Mouse (Mus musculus): ENCODE measurements around the gene 4930469K13Rik. TPM values are rescaled to one million over a fixed set of nuclear protein-coding genes. Genes with fewer than 3 reads are reported as not detected.

Gene 4930469K13Rik
- polyA plus RNA-seq, 1 experiment from 2014 or later: not detected

DNA sequence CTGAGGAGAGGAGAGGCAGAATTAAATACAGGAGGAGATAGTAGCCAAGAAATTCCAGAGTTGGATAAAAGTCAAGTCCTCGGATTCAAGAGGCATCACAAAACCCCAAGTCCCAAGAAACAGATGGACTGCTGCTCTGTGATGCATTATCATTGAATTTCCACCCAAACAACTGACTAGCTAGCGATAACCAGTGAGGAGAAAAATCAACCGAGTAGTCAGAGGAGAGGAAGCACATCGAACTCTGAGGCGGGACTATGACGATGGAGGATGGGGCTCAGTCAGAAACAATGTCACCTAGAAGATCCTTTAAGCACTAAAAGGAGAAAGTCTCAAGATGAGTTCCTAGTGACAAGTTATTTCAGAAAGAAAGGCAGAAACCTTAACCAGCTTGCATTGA, 39.4 kb downstream of the 4930469K13Rik start:
- Histone ChIP-seq H3K4me1 (replicated peaks; ENCODE audit: control insufficient read depth, insufficient read depth) (no peaks in the 10 kb centered on the region), H3K27me3 (ENCODE audit: control insufficient read depth, insufficient read depth, low read length) (no peaks in the 10 kb centered on the region), H3K9me3 (ENCODE audit: control insufficient read depth, low read length) (no peaks in the 10 kb centered on the region), H3K4me2 (replicated peaks; ENCODE audit: low read depth) (no peak overlapping the region), H3K9ac (ENCODE audit: low read length) (no peak overlapping the region), H3K4me3 (ENCODE audit: low read depth, low read length) (no peak overlapping the region), H3K36me3 (ENCODE audit: control insufficient read depth, insufficient read depth, low read length) (no peaks in the 10 kb centered on the region), H3K27ac (replicated peaks) (no peak overlapping the region)
- no peak for TF ChIP-seq CTCF (IDR thresholded peaks at IDR 0.05; ENCODE audit: low read depth)
- TF ChIP-seq EP300 (optimal IDR thresholded peaks at IDR 0.05): no peak
- no peak for ATAC-seq (ENCODE audit: low FRiP score, low TSS enrichment)
- 82% methylated on average over 6 of the region's 6 CpGs for WGBS
- no peak for DNase-seq (ENCODE audit: low spot score)

DNA sequence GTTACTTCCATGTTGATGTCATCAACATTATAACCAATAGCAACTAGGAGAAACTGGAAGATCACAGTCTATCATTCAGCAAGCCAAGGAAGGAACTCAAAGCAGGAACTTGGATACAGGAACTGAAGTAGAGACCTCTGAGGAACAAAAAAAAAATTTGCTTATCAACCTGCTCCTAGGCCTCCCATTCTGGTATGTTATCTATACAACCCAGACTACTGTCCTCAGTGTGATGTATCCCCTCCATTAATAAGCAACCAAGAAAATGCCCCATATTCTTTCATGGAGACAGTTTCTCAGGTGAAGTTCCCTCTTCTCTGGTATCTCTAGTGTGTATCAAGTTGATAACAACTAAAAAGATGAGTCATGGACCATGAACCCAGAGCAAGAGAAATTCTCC, 40.0 kb downstream of the 4930469K13Rik start:
- ATAC-seq (ENCODE audit: low FRiP score, low TSS enrichment): no peak
- TF ChIP-seq EP300 (optimal IDR thresholded peaks at IDR 0.05): no peak
- TF ChIP-seq CTCF (IDR thresholded peaks at IDR 0.05; ENCODE audit: low read depth): no peak
- H3K27ac ChIP-seq (replicated peaks): no peak overlapping the region
- H3K27me3 ChIP-seq (ENCODE audit: control insufficient read depth, insufficient read depth, low read length): no peaks in the 10 kb centered on the region
- no peak overlapping the region for H3K4me2 ChIP-seq (replicated peaks; ENCODE audit: low read depth)
- no peak for DNase-seq (ENCODE audit: low spot score)
- no peaks in the 10 kb centered on the region for H3K36me3 ChIP-seq (ENCODE audit: control insufficient read depth, insufficient read depth, low read length)
- H3K9me3 ChIP-seq (ENCODE audit: control insufficient read depth, low read length): no peaks in the 10 kb centered on the region
- no peaks in the 10 kb centered on the region for H3K4me1 ChIP-seq (replicated peaks; ENCODE audit: control insufficient read depth, insufficient read depth)
- H3K4me3 ChIP-seq (ENCODE audit: low read depth, low read length): no peak overlapping the region
- H3K9ac ChIP-seq (ENCODE audit: low read length): no peak overlapping the region

DNA sequence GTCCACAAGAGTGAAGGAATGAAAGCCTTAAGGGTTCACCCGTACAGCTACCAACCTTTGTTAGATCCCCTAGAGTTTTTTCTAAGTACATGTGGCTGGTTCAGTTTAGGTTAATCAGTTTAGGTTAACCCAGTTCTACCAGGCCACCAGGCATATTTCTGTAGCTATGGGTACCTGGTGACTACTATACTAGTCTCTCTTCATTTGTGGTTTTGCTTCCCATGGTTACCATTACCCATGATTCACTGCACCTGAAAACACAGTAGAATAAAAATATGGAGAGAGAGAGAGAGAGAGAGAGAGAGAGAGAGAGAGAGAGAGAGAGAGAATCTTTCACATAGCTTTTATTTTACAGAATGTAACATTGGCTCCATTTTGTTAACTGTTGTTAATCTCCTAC, 41.6 kb downstream of the 4930469K13Rik start:
- DNase-seq (ENCODE audit: low spot score) (no peak), ATAC-seq (ENCODE audit: low FRiP score, low TSS enrichment) (no peak)
- Histone ChIP-seq H3K4me1 (replicated peaks; ENCODE audit: control insufficient read depth, insufficient read depth) (no peaks in the 10 kb centered on the region), H3K27me3 (ENCODE audit: control insufficient read depth, insufficient read depth, low read length) (no peaks in the 10 kb centered on the region), H3K4me2 (replicated peaks; ENCODE audit: low read depth) (no peak overlapping the region), H3K27ac (replicated peaks) (no peak overlapping the region), H3K9ac (ENCODE audit: low read length) (no peak overlapping the region), H3K4me3 (ENCODE audit: low read depth, low read length) (no peak overlapping the region), H3K36me3 (ENCODE audit: control insufficient read depth, insufficient read depth, low read length) (no peaks in the 10 kb centered on the region), H3K9me3 (ENCODE audit: control insufficient read depth, low read length) (no peaks in the 10 kb centered on the region)
- WGBS: 86% methylated on average over 1 of the region's 1 CpGs
- TF ChIP-seq EP300 (optimal IDR thresholded peaks at IDR 0.05): no peak
- no peak for TF ChIP-seq CTCF (IDR thresholded peaks at IDR 0.05; ENCODE audit: low read depth)

DNA sequence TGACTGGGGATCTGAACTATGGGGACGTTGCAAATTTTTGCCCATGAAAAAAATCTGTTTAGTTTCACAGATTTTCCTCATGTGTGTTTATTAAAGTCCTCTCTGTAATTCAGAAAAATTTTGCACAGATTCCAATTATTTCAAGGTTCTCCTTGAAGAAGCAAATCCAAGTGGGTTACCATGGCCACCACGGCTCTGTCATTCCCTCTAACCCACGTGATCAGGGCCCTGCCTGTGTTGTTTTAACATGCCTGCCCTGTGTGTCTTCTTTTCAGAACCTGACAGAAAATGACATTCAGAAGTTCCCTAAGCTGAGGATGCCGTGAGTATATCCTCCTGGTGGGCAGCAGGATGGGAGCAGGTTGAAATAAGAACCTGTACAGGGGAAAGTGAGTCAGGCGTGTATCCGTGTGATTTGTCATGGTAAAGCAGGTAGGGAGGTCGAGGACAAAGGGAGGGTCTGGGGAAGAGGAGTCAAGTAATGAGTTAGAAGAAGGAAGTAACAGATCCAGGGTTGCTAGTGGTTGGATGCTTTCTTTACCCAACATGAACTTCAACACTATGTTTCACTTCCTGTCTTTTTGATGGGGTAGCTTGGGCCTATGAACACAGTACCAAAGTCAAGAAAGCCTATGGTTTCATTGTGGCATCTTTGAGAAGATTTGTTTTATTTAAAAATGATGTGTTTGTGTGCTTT, 44.2 kb downstream of the 4930469K13Rik start:
- TF ChIP-seq EP300 (optimal IDR thresholded peaks at IDR 0.05) (no peak), CTCF (IDR thresholded peaks at IDR 0.05; ENCODE audit: low read depth) (no peak)
- Histone ChIP-seq H3K9ac (ENCODE audit: low read length) (no peak overlapping the region), H3K9me3 (ENCODE audit: control insufficient read depth, low read length) (no peaks in the 10 kb centered on the region), H3K4me3 (ENCODE audit: low read depth, low read length) (no peak overlapping the region), H3K27ac (replicated peaks) (no peak overlapping the region), H3K4me1 (replicated peaks; ENCODE audit: control insufficient read depth, insufficient read depth) (no peaks in the 10 kb centered on the region), H3K36me3 (ENCODE audit: control insufficient read depth, insufficient read depth, low read length) (no peaks in the 10 kb centered on the region), H3K4me2 (replicated peaks; ENCODE audit: low read depth) (no peak overlapping the region), H3K27me3 (ENCODE audit: control insufficient read depth, insufficient read depth, low read length) (no peaks in the 10 kb centered on the region)
- WGBS: 70% methylated on average over 7 of the region's 7 CpGs
- ATAC-seq (ENCODE audit: low FRiP score, low TSS enrichment) (no peak), DNase-seq (ENCODE audit: low spot score) (no peak)

DNA sequence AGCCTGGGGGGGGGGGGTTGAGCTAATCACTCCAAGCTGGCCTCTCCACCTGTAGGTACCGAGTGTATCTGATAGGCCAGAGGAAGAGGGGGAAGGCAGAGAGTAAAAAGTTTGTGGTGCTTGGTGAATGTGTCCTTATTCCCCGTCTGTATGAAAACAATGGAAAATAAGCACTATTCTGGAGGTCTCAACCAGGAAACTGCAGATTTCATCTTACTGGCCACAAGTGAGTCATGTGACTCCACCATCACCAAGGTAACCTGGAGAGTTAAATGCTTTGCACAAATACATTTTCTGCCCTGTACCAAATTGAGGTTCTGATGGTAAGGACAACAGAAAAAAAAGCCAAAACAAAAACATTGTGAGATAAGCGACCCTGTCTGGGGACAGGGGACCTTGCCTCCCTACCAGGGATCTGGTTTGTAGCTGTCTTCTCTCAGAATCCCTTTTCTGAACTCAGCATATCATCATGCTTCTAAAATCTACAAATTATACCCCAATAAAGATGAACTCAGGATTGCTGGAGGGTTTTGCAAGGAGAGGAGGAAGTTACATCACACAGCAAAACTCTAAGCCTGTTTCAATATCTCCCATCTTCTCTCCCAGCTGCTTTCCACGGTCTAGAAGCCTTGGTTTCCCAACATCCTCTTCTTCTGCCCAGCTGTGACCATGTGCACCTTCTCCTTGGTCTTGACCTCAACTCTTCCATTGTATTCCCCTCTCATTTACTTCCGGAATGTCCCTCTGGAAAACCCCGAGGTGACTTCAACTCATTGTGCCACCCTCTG, 45.1 kb downstream of the 4930469K13Rik start:
- Histone ChIP-seq H3K4me3 (ENCODE audit: low read depth, low read length) (no peak overlapping the region), H3K27ac (replicated peaks) (no peak overlapping the region), H3K4me1 (replicated peaks; ENCODE audit: control insufficient read depth, insufficient read depth) (no peaks in the 10 kb centered on the region), H3K4me2 (replicated peaks; ENCODE audit: low read depth) (no peak overlapping the region), H3K36me3 (ENCODE audit: control insufficient read depth, insufficient read depth, low read length) (no peaks in the 10 kb centered on the region), H3K9me3 (ENCODE audit: control insufficient read depth, low read length) (no peaks in the 10 kb centered on the region), H3K27me3 (ENCODE audit: control insufficient read depth, insufficient read depth, low read length) (no peaks in the 10 kb centered on the region), H3K9ac (ENCODE audit: low read length) (no peak overlapping the region)
- ATAC-seq (ENCODE audit: low FRiP score, low TSS enrichment) (no peak), DNase-seq (ENCODE audit: low spot score) (no peak)
- WGBS: 77% methylated on average over 6 of the region's 6 CpGs
- TF ChIP-seq CTCF (IDR thresholded peaks at IDR 0.05; ENCODE audit: low read depth) (no peak), EP300 (optimal IDR thresholded peaks at IDR 0.05) (no peak)

DNA sequence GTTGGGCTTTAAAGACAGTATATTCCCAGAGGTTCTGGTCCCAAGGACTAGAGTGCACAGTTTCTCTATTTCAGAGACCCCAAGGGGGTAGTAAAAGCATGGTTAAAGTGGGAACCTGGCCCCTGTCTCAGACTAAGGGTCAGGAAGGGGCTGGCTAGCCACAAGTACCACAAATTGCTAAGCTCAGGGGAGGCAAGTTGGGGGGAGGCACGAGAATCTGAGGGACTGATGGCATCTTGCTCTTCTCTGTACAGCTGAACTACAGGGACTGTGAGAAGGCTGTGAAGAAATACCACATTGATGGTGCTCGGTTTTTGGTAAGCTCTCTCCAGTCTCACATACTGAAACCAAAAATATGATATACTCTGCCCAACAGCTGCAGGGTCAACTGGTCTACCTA, 47.7 kb downstream of the 4930469K13Rik start:
- ATAC-seq (ENCODE audit: low FRiP score, low TSS enrichment): no peak
- no peaks in the 10 kb centered on the region for H3K36me3 ChIP-seq (ENCODE audit: control insufficient read depth, insufficient read depth, low read length)
- no peaks in the 10 kb centered on the region for H3K9me3 ChIP-seq (ENCODE audit: control insufficient read depth, low read length)
- WGBS: 61% methylated on average over 2 of the region's 2 CpGs
- no peak overlapping the region for H3K4me3 ChIP-seq (ENCODE audit: low read depth, low read length)
- H3K9ac ChIP-seq (ENCODE audit: low read length): no peak overlapping the region
- no peak for DNase-seq (ENCODE audit: low spot score)
- H3K4me2 ChIP-seq (replicated peaks; ENCODE audit: low read depth): no peak overlapping the region
- no peak overlapping the region for H3K27ac ChIP-seq (replicated peaks)
- TF ChIP-seq CTCF (IDR thresholded peaks at IDR 0.05; ENCODE audit: low read depth) (no peak), EP300 (optimal IDR thresholded peaks at IDR 0.05) (no peak)
- H3K27me3 ChIP-seq (ENCODE audit: control insufficient read depth, insufficient read depth, low read length): no peaks in the 10 kb centered on the region
- H3K4me1 ChIP-seq (replicated peaks; ENCODE audit: control insufficient read depth, insufficient read depth): no peaks in the 10 kb centered on the region

Measured in stomach, postnatal 0 days (tissue).